Mouse (Mus musculus): ENCODE data around the gene Zfp335.

- TF ChIP-seq CTCF (IDR thresholded peaks at IDR 0.05; ENCODE audit: low read depth) = no peak
- no peak for TF ChIP-seq EP300 (IDR thresholded peaks at IDR 0.05; ENCODE audit: low read depth)
These were observed 8.1 kb downstream of the Zfp335 start for GRCm38 (mm10) chr2:164903496-164903895.

Data from heart, postnatal 0 days (tissue).